Mouse (Mus musculus) megakaryocyte, embryonic 14.5 days (primary cell): ENCODE results near the gene Lmo1.

Experiments
- FLI1 ChIP-seq: IDR thresholded peaks from 2 replicates; pipeline ENCODE4 v1.6.1; 2012; ENCODE audit warnings: low read length, inconsistent platforms, mixed read lengths
- GATA1 ChIP-seq: IDR thresholded peaks from 3 replicates; pipeline ENCODE4 v1.6.1; 2012; ENCODE audit warnings: mixed read lengths, low read length, inconsistent platforms, borderline replicate concordance

DNA sequence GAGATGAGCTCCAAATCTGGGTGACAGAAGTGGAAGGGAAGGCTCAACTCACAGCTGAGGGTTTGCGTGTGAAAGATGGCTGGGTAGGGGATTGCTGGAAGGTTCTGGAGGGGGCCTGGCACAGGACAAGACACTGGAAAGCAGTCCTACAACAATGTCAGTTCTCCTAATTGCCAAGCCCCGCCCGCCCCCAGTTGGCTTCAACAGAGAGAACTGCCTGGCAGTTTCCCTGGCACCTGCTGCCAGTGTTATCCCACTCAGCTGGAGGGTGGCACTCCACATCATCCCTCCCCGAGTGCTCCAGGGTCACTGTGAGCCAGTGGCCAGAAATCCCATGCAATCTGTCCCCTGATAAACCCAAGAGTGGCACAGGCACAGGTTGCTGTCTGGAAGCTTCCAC lies 23.9 kb downstream of the Lmo1 start:
- TF ChIP-seq GATA1 (no peak), FLI1 (no peak)
